Mouse (Mus musculus) midbrain, postnatal 0 days (tissue): Measurements from ENCODE around the gene Gatad2b. TPM values are rescaled to one million over a fixed set of nuclear protein-coding genes. Genes with fewer than 3 reads are reported as not detected.

Experiments
- ATAC-seq: fragments of 200-750 bp; cut with Nextera tagmentation; 2 replicates; pipeline ENCODE4 v1.8.0; 2017; ENCODE audit warnings: moderate number of reproducible peaks, mild to moderate bottlenecking, moderate TSS enrichment, moderate library complexity; ENCODE audit not compliant: low FRiP score
- DNase-seq: peaks from one replicate; pipeline ENCODE4 v3.0.0-alpha.2; 2015; ENCODE audit warnings: low spot score
- H3K27ac ChIP-seq: fragments of 300-500 bp; sonication (generic); 2 replicates; pipeline ENCODE4 v1.5.1; 2014; ENCODE audit warnings: low read depth, mild to moderate bottlenecking, low read length, mixed read lengths
- H3K27me3 ChIP-seq: fragments of 300-500 bp; sonication (generic); 2 replicates; pipeline ENCODE4 v1.6.1; 2014; ENCODE audit warnings: low read length, control low read depth, mixed read lengths; ENCODE audit not compliant: insufficient read depth
- H3K36me3 ChIP-seq: fragments of 300-500 bp; sonication (generic); 2 replicates; pipeline ENCODE4 v1.6.1; 2014; ENCODE audit warnings: low read length, control low read depth, mixed read lengths; ENCODE audit not compliant: insufficient read depth
- H3K4me1 ChIP-seq: fragments of 300-500 bp; sonication (generic); 2 replicates; pipeline ENCODE4 v1.6.1; 2014; ENCODE audit warnings: mild to moderate bottlenecking, control low read depth, antibody characterized with exemption, low read length, mixed read lengths; ENCODE audit not compliant: insufficient read depth
- H3K4me2 ChIP-seq: fragments of 300-500 bp; sonication (generic); 2 replicates; pipeline ENCODE4 v1.6.1; 2014; ENCODE audit warnings: low read depth, mild to moderate bottlenecking, low read length, mixed read lengths; ENCODE audit not compliant: poor library complexity, severe bottlenecking
- H3K4me3 ChIP-seq: fragments of 300-500 bp; sonication (generic); 2 replicates; pipeline ENCODE4 v1.5.1; 2014; ENCODE audit warnings: low read depth, mild to moderate bottlenecking, low read length, moderate library complexity
- H3K9ac ChIP-seq: fragments of 300-500 bp; sonication (generic); replicated peaks from 2 replicates; pipeline ENCODE4 v1.6.1; 2014; ENCODE audit warnings: mild to moderate bottlenecking, low read length, moderate library complexity, mixed read lengths; ENCODE audit not compliant: poor library complexity, severe bottlenecking
- H3K9me3 ChIP-seq: fragments of 300-500 bp; sonication (generic); 2 replicates; pipeline ENCODE4 v1.6.1; 2016; ENCODE audit warnings: low read length, control low read depth
- CTCF ChIP-seq: IDR thresholded peaks from 2 replicates; pipeline ENCODE4 v1.5.1; 2016; ENCODE audit warnings: antibody characterized with exemption, mild to moderate bottlenecking
- WGBS: fragments of 180-500 bp; shearing (Covaris S2); extraction: QIAGEN DNeasy Blood & Tissue Kit; methylation state at CpG from one replicate; pipeline ENCODE4 v1.1.7; 2014; 5-methylcytosine and 5-hydroxymethylcytosine counted together
- polyA plus RNA-seq: library from polyadenylated mRNA; unstranded; fragments of >200 nt; fragmentation: Nextera tagmentation; extraction: Ambion mirVana; gene quantifications from 2 replicates; pipeline ENCODE4 v1.2.1, GENCODE M21; 2015
- total RNA-seq: library from RNA; depleted of rRNA; stranded (reverse); fragments of >200 nt; gene quantifications from 2 replicates; pipeline ENCODE4 v1.2.3, GENCODE M21; 2014

Gatad2b gene
- total and polyA plus RNA-seq, 2 experiments from 2014 or later: 12.9 to 27.3 TPM

DNA sequence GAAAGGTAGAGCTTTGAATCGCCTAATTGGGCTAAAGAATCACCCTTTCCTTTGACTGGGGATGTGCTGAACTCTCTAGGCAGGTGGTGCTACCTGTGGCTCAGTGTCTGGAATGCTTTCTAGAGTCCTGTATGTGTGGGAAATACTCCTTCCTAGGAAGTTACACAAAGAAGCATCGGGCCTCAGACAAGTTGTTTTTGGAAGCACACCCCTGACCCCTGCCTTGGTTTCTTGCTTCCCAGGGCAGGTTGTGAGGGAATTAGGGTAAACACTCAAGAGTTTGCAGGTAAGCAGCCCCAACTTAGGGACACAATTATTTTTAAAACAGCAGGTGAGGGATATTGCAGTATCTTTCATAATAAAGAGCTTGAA, 37.8 kb upstream of the Gatad2b start:
- Histone ChIP-seq H3K4me3 (peak overlapping the region; percentile 92), H3K4me2 (peak overlapping the region; percentile 81), H3K9ac (peak overlapping the region; percentile 84), H3K9me3 (no peaks in the 10 kb centered on the region), H3K27ac (no peak overlapping the region), H3K27me3 (no peaks in the 10 kb centered on the region), H3K4me1 (peaks cover 9% of the 10 kb centered on the region), H3K36me3 (peaks cover 36% of the 10 kb centered on the region)
- TF ChIP-seq CTCF: no peak
- DNase-seq (no peak), ATAC-seq (no peak)
- WGBS: 15% methylated on average over 2 of the region's 2 CpGs

DNA sequence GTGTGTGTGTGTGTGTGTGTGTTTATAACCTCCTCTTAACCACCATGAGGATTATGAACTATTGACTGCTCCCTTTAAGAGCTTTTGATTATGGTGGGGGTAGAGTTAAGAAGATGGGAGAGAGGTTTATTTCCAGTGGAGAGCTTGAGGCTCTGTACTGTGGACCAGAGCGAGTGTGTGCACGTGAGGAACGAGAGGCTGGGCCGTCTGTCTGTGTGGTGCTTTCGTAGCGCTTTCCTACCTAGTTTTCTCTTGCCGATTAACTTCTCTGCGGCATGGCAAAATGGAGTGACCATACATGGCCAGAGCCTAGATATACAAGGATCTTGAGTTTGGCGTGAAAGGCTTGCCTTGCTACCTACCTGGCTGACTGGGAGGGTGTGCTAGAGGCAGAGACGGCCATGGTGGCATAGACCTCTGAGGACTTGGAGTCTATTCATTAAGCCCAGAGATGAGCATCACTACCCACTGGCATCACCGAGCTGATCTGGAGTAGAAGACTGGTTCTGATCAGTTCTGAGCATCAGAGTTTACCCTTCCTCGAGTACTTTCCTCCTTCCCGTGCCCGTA, 37.1 kb upstream of the Gatad2b start:
- no peaks in the 10 kb centered on the region for H3K9me3 ChIP-seq
- DNase-seq (no peak), ATAC-seq (no peak)
- H3K4me3 ChIP-seq: peak overlapping the region; percentile 92; the same call in 1 of the 2 replicates
- no peak overlapping the region for H3K9ac ChIP-seq
- TF ChIP-seq CTCF: no peak
- peak overlapping the region; percentile 81; the same call in 1 of the 2 replicates for H3K4me2 ChIP-seq
- no peaks in the 10 kb centered on the region for H3K27me3 ChIP-seq
- H3K36me3 ChIP-seq: peaks cover 40% of the 10 kb centered on the region
- peaks cover 9% of the 10 kb centered on the region for H3K4me1 ChIP-seq
- no peak overlapping the region for H3K27ac ChIP-seq
- WGBS: 96% methylated on average over 14 of the region's 14 CpGs

DNA sequence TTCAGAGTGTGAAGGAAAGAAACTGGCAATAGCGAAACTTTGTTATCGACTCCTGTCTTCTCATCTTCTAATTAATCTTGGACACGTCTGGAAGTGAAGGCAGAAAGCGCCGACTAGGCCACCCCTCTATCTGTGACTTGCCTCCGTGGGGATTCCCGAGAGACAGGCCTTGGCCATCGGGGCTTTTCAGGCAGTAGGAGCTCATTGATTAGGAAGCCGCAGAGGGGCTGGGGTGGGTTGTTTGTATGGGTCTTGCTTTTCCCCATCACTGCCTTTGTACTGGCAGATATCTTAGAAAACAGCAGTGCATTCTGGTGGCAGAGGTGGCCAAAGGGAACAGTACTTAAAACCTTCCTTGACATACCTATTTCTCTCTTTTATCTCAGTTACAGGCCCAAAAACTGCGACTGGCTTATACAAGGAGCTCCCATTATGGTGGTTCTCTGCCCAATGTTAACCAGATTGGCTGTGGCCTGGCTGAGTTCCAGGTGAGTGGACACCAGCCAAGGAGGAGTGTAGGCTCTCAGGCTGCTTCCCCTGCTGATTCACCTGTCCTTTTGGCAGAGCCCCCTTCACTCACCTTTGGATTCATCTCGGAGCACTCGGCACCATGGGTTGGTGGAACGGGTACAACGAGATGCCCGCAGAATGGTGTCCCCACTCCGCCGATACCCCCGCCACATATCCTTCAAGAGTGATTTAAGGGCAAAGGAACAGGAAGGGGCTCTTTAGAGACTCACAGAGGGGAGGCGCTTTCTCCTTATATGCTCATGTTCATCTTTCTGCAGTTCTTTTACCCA, 36.0 kb upstream of the Gatad2b start:
- no peak overlapping the region for H3K27ac ChIP-seq
- no peak for TF ChIP-seq CTCF
- H3K4me1 ChIP-seq: peaks cover 9% of the 10 kb centered on the region
- no peak for ATAC-seq
- H3K36me3 ChIP-seq: peaks cover 44% of the 10 kb centered on the region
- H3K27me3 ChIP-seq: no peaks in the 10 kb centered on the region
- H3K4me2 ChIP-seq: no peak overlapping the region
- WGBS: 91% methylated on average over 19 of the region's 19 CpGs
- no peaks in the 10 kb centered on the region for H3K9me3 ChIP-seq
- no peak overlapping the region for H3K4me3 ChIP-seq
- H3K9ac ChIP-seq: no peak overlapping the region
- no peak for DNase-seq

DNA sequence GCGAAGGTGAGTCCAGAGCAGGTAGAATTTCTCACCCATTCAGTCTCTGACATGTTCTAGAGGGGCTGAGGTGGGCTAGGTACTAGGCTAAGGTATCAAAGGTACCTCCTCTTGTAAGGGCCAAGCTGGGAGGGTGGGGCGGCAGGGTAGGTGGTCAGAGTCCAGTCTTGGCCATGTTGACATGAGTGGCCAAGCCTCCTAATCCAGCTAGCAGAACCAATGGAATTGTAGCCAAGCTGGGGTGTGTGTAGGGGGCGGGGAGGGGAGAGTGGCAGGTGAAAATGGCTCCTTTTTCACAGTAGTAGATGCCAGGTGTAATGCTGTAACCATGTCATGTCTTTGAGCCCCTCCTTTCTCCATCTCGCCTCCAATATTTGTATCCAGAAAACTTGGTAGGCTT, 34.5 kb upstream of the Gatad2b start:
- DNase-seq: no peak
- Histone ChIP-seq H3K4me3 (no peak overlapping the region), H3K9me3 (no peaks in the 10 kb centered on the region), H3K4me2 (no peak overlapping the region), H3K27ac (no peak overlapping the region), H3K9ac (no peak overlapping the region), H3K36me3 (peaks cover 60% of the 10 kb centered on the region), H3K27me3 (no peaks in the 10 kb centered on the region), H3K4me1 (peaks cover 9% of the 10 kb centered on the region)
- no peak for TF ChIP-seq CTCF
- 96% methylated on average over 4 of the region's 4 CpGs for WGBS
- no peak for ATAC-seq

DNA sequence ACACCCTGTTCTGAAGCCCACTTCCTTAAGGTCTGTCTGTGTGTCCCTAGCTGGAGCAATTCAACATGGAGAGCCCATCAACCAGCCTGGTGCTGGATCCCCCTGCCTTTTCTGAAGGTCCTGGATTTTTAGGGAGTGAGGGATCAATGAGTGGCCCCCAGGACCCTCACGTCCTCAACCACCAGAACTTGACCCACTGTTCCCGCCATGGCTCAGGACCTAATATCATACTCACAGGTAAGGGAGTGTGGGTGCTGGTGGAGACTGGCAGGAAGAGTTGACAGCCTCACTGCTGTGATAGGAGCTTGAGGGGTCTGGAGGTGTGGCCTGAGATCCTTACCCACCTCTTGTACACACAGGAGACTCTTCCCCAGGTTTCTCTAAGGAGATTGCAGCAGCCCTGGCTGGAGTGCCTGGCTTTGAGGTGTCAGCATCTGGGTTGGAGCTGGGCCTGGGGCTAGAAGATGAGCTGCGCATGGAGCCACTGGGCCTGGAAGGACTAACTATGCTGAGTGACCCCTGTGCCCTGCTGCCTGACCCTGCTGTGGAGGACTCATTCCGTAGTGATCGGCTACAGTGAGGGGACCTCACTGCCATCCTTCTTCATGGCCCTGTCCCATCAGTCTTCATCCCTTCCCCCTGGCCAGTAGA, 29.7 kb upstream of the Gatad2b start:
- no peaks in the 10 kb centered on the region for H3K9me3 ChIP-seq
- H3K27me3 ChIP-seq: no peaks in the 10 kb centered on the region
- no peak for TF ChIP-seq CTCF
- H3K4me2 ChIP-seq: no peak overlapping the region
- peaks cover 58% of the 10 kb centered on the region for H3K36me3 ChIP-seq
- H3K27ac ChIP-seq: no peak overlapping the region
- peaks cover 11% of the 10 kb centered on the region for H3K4me1 ChIP-seq
- 90% methylated on average over 5 of the region's 5 CpGs for WGBS
- no peak overlapping the region for H3K4me3 ChIP-seq
- no peak overlapping the region for H3K9ac ChIP-seq
- ATAC-seq (no peak), DNase-seq (no peak)

DNA sequence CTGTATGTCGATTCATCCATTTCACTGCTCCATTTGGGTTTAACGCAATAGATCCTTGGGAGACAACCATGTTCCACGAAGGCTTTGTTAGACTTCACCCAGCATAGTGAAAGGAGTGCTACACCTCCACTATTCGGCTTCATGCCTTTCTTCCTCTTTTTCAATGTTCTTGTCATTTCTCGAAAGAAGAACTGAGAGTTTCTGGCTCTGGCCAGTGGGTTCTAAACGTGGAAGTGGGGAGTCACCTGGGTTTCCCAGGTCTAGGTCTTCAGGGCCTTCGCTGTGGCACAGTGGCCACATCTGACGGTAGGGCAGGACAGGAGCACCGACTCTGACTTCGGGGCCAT, 28.3 kb upstream of the Gatad2b start:
- ATAC-seq (no peak), DNase-seq (no peak)
- TF ChIP-seq CTCF: no peak
- 34% methylated on average over 10 of the region's 10 CpGs for WGBS
- Histone ChIP-seq H3K9me3 (no peaks in the 10 kb centered on the region), H3K27ac (peak overlapping the region; percentile 97), H3K4me2 (peak overlapping the region; percentile 89), H3K4me3 (peak overlapping the region; percentile 93), H3K36me3 (peaks cover 50% of the 10 kb centered on the region), H3K9ac (peak overlapping the region; percentile 91; the same call in 1 of the 2 replicates), H3K27me3 (no peaks in the 10 kb centered on the region), H3K4me1 (peaks cover 11% of the 10 kb centered on the region)
